Mouse (Mus musculus) layer of hippocampus, adult 8-10 months (tissue): ENCODE results near the gene Pmm2. TPM values are rescaled to one million over a fixed set of nuclear protein-coding genes. Genes with fewer than 3 reads are reported as not detected.
A peak's percentile ranks its signal among the peaks of the same experiment; 100 is the strongest.

Experiments
- DNase-seq, 2 experiments: peaks; one replicate each; pipeline ENCODE4 v3.0.0; 2022; ENCODE audit warnings: low spot score in 2 of 2
- microRNA-seq, 2 experiments: library from miRNA; unstranded; fragments of <30 nt; microRNA quantifications; one replicate each; pipeline ENCODE4 v1.2.0; 2022
- total RNA-seq, 4 experiments: library from RNA; stranded (reverse); gene quantifications; 2 replicates each; pipeline ENCODE4 v1.2.4; 2022

Gene Pmm2
- total RNA-seq, 4 experiments from 2014 or later: 31.2 to 42.1 (median 40.8) TPM

DNA sequence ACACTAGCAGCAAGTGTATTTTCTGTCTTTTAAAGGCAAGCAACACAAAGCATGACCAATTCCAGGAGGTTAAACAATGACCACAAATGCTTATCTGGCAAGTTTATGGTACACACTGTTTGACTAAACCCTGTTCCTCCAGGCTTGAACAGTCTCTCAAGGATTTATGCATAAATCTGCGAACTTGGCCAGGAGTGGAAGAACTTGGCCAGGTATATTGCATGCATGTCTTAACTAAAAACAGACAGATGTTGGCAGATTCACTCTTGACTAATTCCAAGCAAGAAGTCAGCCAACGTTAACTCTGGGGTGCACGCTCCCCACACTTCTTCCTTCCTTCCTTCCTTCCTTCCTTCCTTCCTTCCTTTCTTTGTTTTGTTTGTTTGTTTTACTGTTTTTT lies 42.3 kb downstream of the Pmm2 start:
- DNase-seq: no peak

DNA sequence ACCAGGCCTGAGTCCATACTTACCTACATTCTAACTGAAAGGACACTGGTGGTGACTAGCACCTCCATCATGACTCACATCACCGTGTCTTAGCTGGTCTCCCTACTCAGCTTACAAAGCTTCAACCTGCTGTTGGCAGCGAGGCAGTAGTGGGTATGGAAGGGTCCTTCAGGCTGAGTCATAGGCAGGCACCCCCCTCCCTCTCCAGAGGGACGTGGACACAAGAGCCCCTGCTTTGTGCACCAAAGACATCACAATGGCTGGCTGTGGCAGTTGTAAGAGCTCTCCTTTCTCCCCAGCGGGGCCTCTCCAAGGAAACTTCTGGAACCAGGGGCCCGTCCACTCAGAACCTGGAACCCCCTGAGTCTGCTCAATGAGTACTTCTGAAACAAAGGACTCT lies 43.0 kb downstream of the Pmm2 start, which contains the start of gene Gm5767:
Gene Gm5767 (plus strand): TSS at position 301 of the 400 bp plus-strand sequence.
- DNase-seq: no peak

- no peak for DNase-seq
Observed at GRCm38 (mm10) chr16:8685087-8685486, 47.6 kb downstream of the Pmm2 start.

DNA sequence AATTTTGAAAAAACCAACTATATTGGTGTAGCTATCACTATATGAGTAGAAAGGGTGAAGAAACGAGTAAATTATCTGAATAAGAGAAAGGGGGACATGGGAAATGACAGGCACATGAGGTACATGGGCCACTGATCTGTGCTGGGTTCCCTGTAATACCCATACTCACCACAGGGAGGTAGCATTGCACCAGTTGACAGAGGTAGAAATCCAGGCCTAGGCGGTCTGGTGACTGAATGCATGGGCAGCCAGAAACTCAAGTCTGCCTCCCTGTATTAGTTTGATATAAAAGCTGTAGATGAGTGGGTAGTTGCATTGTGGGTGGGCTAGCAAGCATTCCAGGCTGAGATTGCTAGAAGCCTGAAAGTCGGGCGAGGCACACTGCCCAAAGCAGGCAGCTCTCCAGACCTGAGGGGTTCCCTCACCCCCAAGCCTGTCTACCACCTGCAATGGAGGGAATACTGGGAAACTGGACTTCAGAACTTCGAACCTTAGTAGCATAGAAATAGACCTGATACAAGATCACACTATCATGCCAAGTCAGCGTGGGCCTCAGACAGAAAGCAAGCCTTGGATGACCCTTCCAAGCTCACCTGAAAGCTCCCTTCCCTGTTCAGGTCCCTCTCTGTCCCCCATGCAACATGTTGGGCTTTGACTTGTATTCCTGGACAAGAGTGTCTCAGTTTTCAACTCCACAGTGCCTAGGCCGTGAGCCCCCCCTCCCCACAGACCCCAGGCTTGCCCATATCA lies 48.8 kb downstream of the Pmm2 start:
- DNase-seq: peak; percentile 66 to 83

DNA sequence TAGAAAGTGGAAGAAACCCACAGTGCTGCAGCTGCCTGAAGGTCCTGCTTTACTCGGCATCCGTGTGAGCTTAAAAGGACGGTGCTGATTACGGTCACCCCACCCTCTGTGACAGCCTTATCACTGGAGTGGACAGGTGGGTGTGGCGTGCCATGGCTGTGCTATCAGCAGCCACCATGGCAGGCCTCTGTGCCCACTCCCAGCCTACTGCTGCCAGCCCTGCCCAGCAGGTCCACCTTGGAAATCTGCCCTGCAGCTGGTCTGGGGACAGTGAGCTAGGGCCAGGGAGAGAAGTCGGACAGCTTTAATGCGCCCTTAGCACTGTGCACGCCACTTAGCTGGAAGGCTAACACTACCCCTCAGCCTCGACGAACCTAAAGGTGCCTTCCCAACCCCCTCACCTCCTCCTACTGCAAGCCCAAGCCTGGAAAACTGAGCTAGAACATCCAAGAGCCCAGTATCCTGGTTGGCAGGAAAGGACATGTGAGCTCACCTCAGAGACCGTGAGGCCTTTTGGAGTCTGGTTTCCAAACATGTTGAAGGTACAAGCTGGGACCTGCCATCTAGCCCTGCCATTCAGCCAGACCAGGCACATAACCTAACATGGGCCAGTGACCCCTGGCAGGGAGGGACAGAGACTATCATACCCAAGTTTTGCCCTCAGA lies 49.5 kb downstream of the Pmm2 start:
- no peak for DNase-seq

DNA sequence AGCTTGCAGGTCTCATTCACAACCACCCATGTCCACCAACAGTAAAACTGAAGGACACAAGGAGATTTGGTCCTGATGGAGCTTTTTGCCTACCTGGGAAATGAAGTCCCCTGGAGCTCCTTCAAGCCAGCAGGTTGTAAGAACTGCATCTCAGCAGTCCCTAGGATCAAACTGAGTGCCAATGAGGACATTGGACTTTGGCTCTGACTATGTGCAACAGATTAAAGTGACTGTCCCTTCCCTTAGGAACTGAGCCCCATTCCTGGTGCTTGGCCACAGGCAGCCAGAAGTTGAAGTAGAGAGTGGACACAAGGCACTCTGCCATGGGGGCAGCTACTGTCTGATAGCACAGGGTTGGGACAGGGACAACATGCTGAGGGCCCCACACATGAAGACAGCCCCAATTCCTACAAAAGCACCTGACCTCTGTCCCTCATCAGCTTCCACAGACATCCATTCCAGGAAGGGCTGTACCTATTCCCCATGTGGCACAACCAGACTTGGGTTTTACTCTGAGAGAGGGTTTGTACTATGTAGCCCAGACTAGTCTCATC lies 50.2 kb downstream of the Pmm2 start:
- DNase-seq: no peak

DNA sequence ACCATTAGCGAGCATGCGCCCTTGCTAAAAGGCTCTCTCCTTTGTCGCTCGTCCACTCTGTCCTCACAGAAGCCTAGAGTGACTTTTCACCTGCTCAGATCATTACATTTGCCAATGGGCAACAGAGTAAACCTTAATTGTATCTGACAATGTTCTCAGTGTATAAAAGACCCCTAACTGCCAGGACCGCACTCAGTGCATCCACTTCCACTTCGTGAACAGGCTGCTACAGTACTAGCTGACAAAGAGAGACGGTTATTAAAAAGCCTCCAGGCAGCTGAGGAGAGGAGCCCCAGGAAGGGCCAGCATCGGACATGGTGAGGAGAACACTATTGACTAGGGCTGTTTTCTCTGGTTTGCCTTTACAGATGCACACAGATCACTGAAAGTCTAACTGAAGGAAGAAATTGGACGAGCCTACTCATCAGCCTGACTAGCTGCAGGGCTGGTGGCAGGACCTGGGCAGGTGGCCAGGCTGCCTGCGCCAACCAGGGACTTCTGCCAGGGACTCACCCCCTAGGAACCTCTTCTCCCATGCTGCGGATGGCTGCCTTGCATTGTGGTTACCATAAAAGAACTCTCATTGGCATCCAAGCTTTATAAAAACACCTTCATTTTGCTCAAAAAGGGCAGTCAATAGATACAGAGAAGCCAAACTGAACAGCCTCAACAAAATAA lies 52.6 kb downstream of the Pmm2 start:
- peak in 1 of 2 experiments; percentile 56 for DNase-seq

- DNase-seq: no peak
Observed at GRCm38 (mm10) chr16:8691206-8691605, 53.7 kb downstream of the Pmm2 start.

DNA sequence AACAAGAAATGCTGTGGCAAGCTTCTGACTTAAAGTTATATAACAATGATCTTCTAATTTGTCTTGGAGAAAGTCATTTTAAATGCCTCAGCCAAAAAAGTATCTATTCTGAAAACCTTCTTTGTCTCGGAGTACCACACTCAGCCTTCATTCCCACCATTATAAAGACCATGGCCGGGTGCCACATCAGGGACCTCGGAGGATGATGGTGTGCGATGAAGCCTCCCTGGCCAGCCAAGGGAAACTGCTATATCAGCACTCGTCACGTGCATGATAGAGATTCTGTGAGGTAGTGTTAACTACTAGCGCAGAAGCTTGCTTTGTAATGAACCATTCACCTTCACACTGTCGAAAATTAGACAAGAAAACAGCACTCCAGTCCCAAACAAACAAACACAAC lies 62.1 kb downstream of the Pmm2 start:
- DNase-seq: no peak

- DNase-seq: no peak
Observed at GRCm38 (mm10) chr16:8700586-8700985, 63.1 kb downstream of the Pmm2 start.

DNA sequence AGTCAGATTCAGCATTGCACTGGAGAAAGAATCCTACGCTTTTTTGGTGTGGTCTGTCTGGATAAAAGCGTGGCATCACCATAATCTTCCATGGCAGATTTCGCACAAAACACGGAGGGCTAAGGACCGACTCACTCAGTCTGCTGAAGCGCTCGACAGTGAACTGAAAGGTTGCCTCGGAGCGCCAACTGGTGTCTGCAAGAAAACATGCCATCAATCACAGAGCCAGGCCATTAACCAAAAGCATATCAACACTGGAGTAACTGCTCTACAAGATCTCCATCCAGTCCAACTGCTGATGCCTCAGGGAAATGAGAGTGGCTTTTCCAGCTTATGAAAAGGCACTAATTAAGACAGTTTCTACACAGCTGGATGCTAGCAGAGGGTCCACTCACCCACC lies 74.5 kb downstream of the Pmm2 start:
- DNase-seq: no peak

Small RNAs within 50 kb of the gene (microRNA-seq; reads per million reads assigned to microRNA genes)
- 0 reads per million in 2 experiments for gene Gm22137

Other genes starting within 250 kb of the Pmm2 start
- gene Tmem114, start 212.5 kb upstream of the Pmm2 start, total RNA-seq: 1 to 10 TPM; 3.9 to 5.6 (median 4.4) TPM
- gene Mettl22, start 166.9 kb upstream of the Pmm2 start, total RNA-seq: 10 to 100 TPM; 26.1 to 30.1 (median 26.4) TPM
- gene Abat, start 124.2 kb upstream of the Pmm2 start, total RNA-seq: 100 to 1,000 TPM; 127 to 163 (median 143) TPM
- 10 to 100 TPM; 12.9 to 13.7 (median 13.4) TPM for gene Tmem186, start within 50 bp of the Pmm2 start, total RNA-seq
- gene Carhsp1, start 34.5 kb downstream of the Pmm2 start, total RNA-seq: 10 to 100 TPM; 22.4 to 29.6 (median 24.0) TPM
- not detected for gene Gm5767, start 43.1 kb downstream of the Pmm2 start, total RNA-seq
- gene Usp7, start 154.6 kb downstream of the Pmm2 start, total RNA-seq: 100 to 1,000 TPM; 150 to 185 (median 163) TPM
- gene 1810013L24Rik, start 192.4 kb downstream of the Pmm2 start, total RNA-seq: 100 to 1,000 TPM; 103 to 112 (median 106) TPM